Mouse (Mus musculus) bone marrow macrophage, adult 2 months (primary cell): ENCODE data around the gene Tmem19. TPM values are rescaled to one million over a fixed set of nuclear protein-coding genes. Genes with fewer than 3 reads are reported as not detected.
"Not testable (repeated sequence)": the region's sequence is repeated elsewhere in the genome, so short reads cannot be mapped to it uniquely, and the experiment has no call there.

Experiments used
- H3K27ac ChIP-seq: 2 replicates; pipeline ENCODE4 v1.5.1; 2012; ENCODE audit warnings: low read depth, low read length; ENCODE audit not compliant: insufficient read depth
- H3K4me1 ChIP-seq: 2 replicates; pipeline ENCODE4 v1.6.1; 2012; ENCODE audit warnings: low read length; ENCODE audit not compliant: control insufficient read depth, insufficient read depth
- H3K4me3 ChIP-seq: 2 replicates; pipeline ENCODE4 v1.5.1; 2012; ENCODE audit warnings: mild to moderate bottlenecking, low read length, moderate library complexity; ENCODE audit not compliant: insufficient read depth
- CTCF ChIP-seq: IDR thresholded peaks from 2 replicates; pipeline ENCODE4 v1.5.1; 2012; ENCODE audit warnings: low read depth, mild to moderate bottlenecking, low read length, moderate library complexity
- POLR2A ChIP-seq: IDR thresholded peaks from 2 replicates; pipeline ENCODE4 v1.6.1; 2012; ENCODE audit warnings: mild to moderate bottlenecking, low read depth, low read length, borderline replicate concordance
- polyA plus RNA-seq: library from polyadenylated mRNA; stranded (reverse); fragments of >200 nt; gene quantifications from 2 replicates; pipeline ENCODE4 v1.2.4, GENCODE M21; 2012; ENCODE audit not compliant: missing spikeins, insufficient read depth, insufficient read length

The Tmem19 gene
- polyA plus RNA-seq, 1 experiment = 35.2 TPM

- H3K27ac ChIP-seq = peak overlapping the region; percentile 99
- peak overlapping the region; percentile 42 for H3K4me3 ChIP-seq
- no peak for TF ChIP-seq CTCF
- TF ChIP-seq POLR2A = no peak
- peaks cover 41% of the 10 kb centered on the region for H3K4me1 ChIP-seq
Measured at GRCm38 (mm10) chr10:115332420-115332952, 29.8 kb downstream of the Tmem19 start.

GRCm38 (mm10) chr10:115329010-115329530 is 33.2 kb downstream of the Tmem19 start:
- peaks cover 38% of the 10 kb centered on the region for H3K4me1 ChIP-seq
- peak overlapping the region; percentile 29; the same call in 1 of the 2 replicates for H3K27ac ChIP-seq
- H3K4me3 ChIP-seq = no peak overlapping the region
- no peak for TF ChIP-seq CTCF
- TF ChIP-seq POLR2A = no peak

GRCm38 (mm10) chr10:115328514-115328913 is 33.8 kb downstream of the Tmem19 start:
- H3K27ac ChIP-seq = peak overlapping the region; percentile 89
- peaks cover 34% of the 10 kb centered on the region for H3K4me1 ChIP-seq
- no peak overlapping the region for H3K4me3 ChIP-seq
- TF ChIP-seq POLR2A = no peak
- no peak for TF ChIP-seq CTCF

GRCm38 (mm10) chr10:115323295-115323694 is 39.0 kb downstream of the Tmem19 start:
- H3K4me1 ChIP-seq = peaks cover 20% of the 10 kb centered on the region
- H3K4me3 ChIP-seq = no peak overlapping the region
- no peak overlapping the region for H3K27ac ChIP-seq
- peak; percentile 39; the same call in 1 of the 2 replicates for TF ChIP-seq CTCF
- TF ChIP-seq POLR2A = no peak

- Histone ChIP-seq H3K27ac (no peak overlapping the region), H3K4me3 (no peak overlapping the region), H3K4me1 (peaks cover 12% of the 10 kb centered on the region)
- TF ChIP-seq CTCF (no peak), POLR2A (no peak)
Measured at GRCm38 (mm10) chr10:115321317-115322035, 40.8 kb downstream of the Tmem19 start.

GRCm38 (mm10) chr10:115318388-115318787 is 43.9 kb downstream of the Tmem19 start:
- not testable (repeated sequence) for H3K4me3 ChIP-seq, H3K27ac ChIP-seq
- H3K4me1 ChIP-seq = peaks cover 20% of the 10 kb centered on the region

GRCm38 (mm10) chr10:115316313-115316712 is 46.0 kb downstream of the Tmem19 start:
- Histone ChIP-seq H3K27ac (peak overlapping the region; percentile 92; the same call in 1 of the 2 replicates), H3K4me1 (peaks cover 33% of the 10 kb centered on the region), H3K4me3 (peak overlapping the region; percentile 89; the same call in 1 of the 2 replicates)
- TF ChIP-seq CTCF = no peak
- no peak for TF ChIP-seq POLR2A

GRCm38 (mm10) chr10:115315473-115316171 is 46.7 kb downstream of the Tmem19 start, which contains the start of gene Rab21:
Gene Rab21 (minus strand): TSS chr10:115315594.
- Histone ChIP-seq H3K4me1 (peaks cover 40% of the 10 kb centered on the region), H3K4me3 (peak within 1 kb of the TSS; percentile 89), H3K27ac (peak within 1 kb of the TSS; percentile 92)
- peak; percentile 65 for TF ChIP-seq POLR2A
- TF ChIP-seq CTCF = no peak

- peaks cover 46% of the 10 kb centered on the region for H3K4me1 ChIP-seq
Measured at GRCm38 (mm10) chr10:115314582-115315452, 47.5 kb downstream of the Tmem19 start.

GRCm38 (mm10) chr10:115314287-115314581 is 48.1 kb downstream of the Tmem19 start:
- Histone ChIP-seq H3K4me1 (peaks cover 49% of the 10 kb centered on the region), H3K27ac (peak overlapping the region; percentile 92), H3K4me3 (peak overlapping the region; percentile 89)
- TF ChIP-seq POLR2A (no peak), CTCF (no peak)

More at GRCm38 (mm10) chr10:115314582-115315452, 47.5 kb downstream of the Tmem19 start:
- Histone ChIP-seq H3K27ac (peak overlapping the region; percentile 92), H3K4me3 (peak overlapping the region; percentile 89)
- TF ChIP-seq POLR2A (no peak), CTCF (no peak)
